In genomic region chr2:35462791-35463281, GRCm38 (mm10) we compare ENCODE assay signal across 8 mouse cellular contexts. TPM values are rescaled to one million over a fixed set of nuclear protein-coding genes. Genes with fewer than 3 reads are reported as not detected.
DNase-seq lines count a peak whose midpoint lies in the region; ATAC-seq and TF ChIP-seq lines count a peak whose summit lies in the region.

Gene Ggta1 (minus strand): TSS chr2:35463231.

- WGBS in hindbrain, embryonic 13.5 days, result 25% methylated on average over 7 of the region's 7 CpGs

- peak within 1 kb of the TSS; percentile 78 for H3K9ac ChIP-seq in hindbrain, embryonic 13.5 days

- TF ChIP-seq CTCF in embryonic fibroblast, embryonic 13.5 days (IDR thresholded peaks at IDR 0.05; ENCODE audit: borderline replicate concordance, insufficient read depth, low read length), result no peak

- no peaks in the 10 kb centered on the region for H3K36me3 ChIP-seq in hindbrain, embryonic 13.5 days
- peaks cover 16% of the 10 kb centered on the region for H3K36me3 ChIP-seq in megakaryocyte, embryonic 14.5 days (replicated peaks; ENCODE audit: low read length)

- TF ChIP-seq POLR2A in embryonic fibroblast, embryonic 13.5 days (IDR thresholded peaks at IDR 0.05; ENCODE audit: low read depth, low read length), result no peak

- peak; percentile 44 for DNase-seq in embryo, embryonic 10.5 days (ENCODE audit: low spot score)
- DNase-seq in embryo, embryonic 10 days (ENCODE audit: low spot score), result no peak
- DNase-seq in CD4-positive, CD25-positive, alpha-beta regulatory T cell, adult 2 months (ENCODE audit: low read depth, low spot score), result peak; percentile 25
- DNase-seq in T-cell, adult 2 months (ENCODE audit: low spot score), result no peak
- no peak for DNase-seq in urinary bladder, adult 18-20 months (ENCODE audit: low spot score in 2 of 2)

- ATAC-seq in hindbrain, embryonic 13.5 days (ENCODE audit: low FRiP score), result no peak

- H3K27ac ChIP-seq in embryonic fibroblast, embryonic 13.5 days (ENCODE audit: insufficient read depth, low read length), result peak within 1 kb of the TSS; percentile 96
- peak within 1 kb of the TSS; percentile 8; the same call in 1 of the 2 replicates for H3K27ac ChIP-seq in hindbrain, embryonic 13.5 days

- peaks cover 4% of the 10 kb centered on the region; the same call in 1 of the 2 replicates for H3K4me1 ChIP-seq in embryonic fibroblast, embryonic 13.5 days (ENCODE audit: control insufficient read depth, insufficient read depth, low read length)
- H3K4me1 ChIP-seq in hindbrain, embryonic 13.5 days (replicated peaks), result peaks cover 24% of the 10 kb centered on the region
- H3K4me1 ChIP-seq in megakaryocyte, embryonic 14.5 days, result peaks cover 46% of the 10 kb centered on the region

- H3K27me3 ChIP-seq in hindbrain, embryonic 13.5 days, result peaks cover 28% of the 10 kb centered on the region
- H3K27me3 ChIP-seq in megakaryocyte, embryonic 14.5 days (replicated peaks), result peaks cover under 1% of the 10 kb centered on the region

- no peaks in the 10 kb centered on the region for H3K9me3 ChIP-seq in hindbrain, embryonic 13.5 days
- peaks cover 4% of the 10 kb centered on the region; the same call in 1 of the 2 replicates for H3K9me3 ChIP-seq in megakaryocyte, embryonic 14.5 days

- peak within 1 kb of the TSS; percentile 96 for H3K4me2 ChIP-seq in hindbrain, embryonic 13.5 days

- peak within 1 kb of the TSS; percentile 68 for H3K4me3 ChIP-seq in embryonic fibroblast, embryonic 13.5 days (ENCODE audit: insufficient read depth, low read length)
- H3K4me3 ChIP-seq in hindbrain, embryonic 13.5 days, result peak within 1 kb of the TSS; percentile 56
- H3K4me3 ChIP-seq in megakaryocyte, embryonic 14.5 days (replicated peaks), result peak within 1 kb of the TSS; percentile 96

RNA-seq across cellular contexts. Expression of gene Ggta1, which starts in this region (rescaled TPM):
- 58.5 and 77.0 TPM in 2 replicates for polyA plus RNA-seq in embryonic fibroblast, embryonic 13.5 days (2011; ENCODE audit: insufficient read length, low read depth, missing spikeins)
- polyA plus RNA-seq in hindbrain, embryonic 13.5 days (2015; fragmentation: Nextera tagmentation; extraction: Ambion mirVana), result 6.2 and 6.3 TPM in 2 replicates
- 1.9 and 6.5 TPM in 2 replicates for polyA plus RNA-seq in megakaryocyte, embryonic 14.5 days (2012; ENCODE audit: insufficient read depth, low replicate concordance)

Comparison
In these comparisons a context has a peak if more than half of its experiments do, and no peak if none do; other contexts are left out.
1. DNase-seq: peak in embryo, embryonic 10.5 days (single experiment) and CD4-positive, CD25-positive, alpha-beta regulatory T cell, adult 2 months (single experiment); none in embryo, embryonic 10 days (single experiment), T-cell, adult 2 months (single experiment) and urinary bladder, adult 18-20 months (0 of 2).
2. Peak in every context shown above with its lines, with median percentiles within 50 percentile points of each other: H3K4me3 ChIP-seq.